Mouse (Mus musculus) myocyte (in vitro differentiated cells): ENCODE data around the gene Coch.

Source experiments
- CEBPB ChIP-seq: IDR thresholded peaks from 2 replicates; pipeline ENCODE4 v1.6.1; 2011; ENCODE audit warnings: mild to moderate bottlenecking, moderate library complexity; ENCODE audit not compliant: poor library complexity, insufficient read depth, severe bottlenecking
- POLR2A ChIP-seq: IDR thresholded peaks from one replicate; pipeline ENCODE4 v1.6.1; 2011; ENCODE audit warnings: low read depth, mild to moderate bottlenecking, control low read depth, moderate library complexity; ENCODE audit not compliant: insufficient read length
- POLR2AphosphoS2 ChIP-seq: IDR thresholded peaks from one replicate; pipeline ENCODE4 v1.6.1; 2011; ENCODE audit warnings: low read depth, control low read depth; ENCODE audit not compliant: insufficient read length
- REST ChIP-seq: IDR thresholded peaks from one replicate; pipeline ENCODE4 v1.6.1; 2011; ENCODE audit warnings: mild to moderate bottlenecking, control low read depth, moderate library complexity; ENCODE audit not compliant: insufficient read depth, insufficient read length

GRCm38 (mm10) chr12:51622670-51623365, 29.7 kb downstream of the Coch start:
- no peak for TF ChIP-seq REST
- no peak for TF ChIP-seq POLR2A
- TF ChIP-seq POLR2AphosphoS2 = no peak
- TF ChIP-seq CEBPB = no peak
